Mouse (Mus musculus) CH12.LX (cell line): ENCODE measurements around the gene Prep. TPM values are rescaled to one million over a fixed set of nuclear protein-coding genes. Genes with fewer than 3 reads are reported as not detected.

Experiments used
- DNase-seq: peaks from one replicate; pipeline ENCODE4 v3.0.0-alpha.2; 2013; ENCODE audit errors: extremely low read depth
- H3K27ac ChIP-seq: 2 replicates; pipeline ENCODE4 v1.5.1; 2012; ENCODE audit warnings: low read depth, mild to moderate bottlenecking, control low read depth, moderate library complexity; ENCODE audit not compliant: insufficient read depth
- H3K27me3 ChIP-seq: replicated peaks from 2 replicates; pipeline ENCODE3; 2012; ENCODE audit warnings: inconsistent platforms
- H3K36me3 ChIP-seq, 2 experiments: replicated peaks in 1 of 2; 2 replicates each; pipeline versions ENCODE3 to v1.6.1; 2012; ENCODE audit warnings: inconsistent platforms in 1 of 2, low read length in 1 of 2, mild to moderate bottlenecking in 1 of 2, mixed read lengths in 1 of 2, moderate library complexity in 1 of 2; ENCODE audit not compliant: control insufficient read depth in 1 of 2, insufficient read depth in 1 of 2
- H3K4me1 ChIP-seq, 2 experiments: 2 replicates each; pipeline ENCODE4 v1.6.1; 2012; ENCODE audit warnings: inconsistent platforms in 1 of 2, moderate library complexity in 1 of 2; ENCODE audit not compliant: insufficient read depth in 2 of 2, control insufficient read depth in 1 of 2
- H3K4me2 ChIP-seq: 2 replicates; pipeline ENCODE4 v1.6.1; 2012; ENCODE audit warnings: low read depth, mild to moderate bottlenecking, control low read depth; ENCODE audit not compliant: poor library complexity, insufficient read depth, severe bottlenecking
- H3K4me3 ChIP-seq, 3 experiments: fragments of 150-350 bp in 1 of 3; sonication (generic) in 1 of 3; replicated peaks in 1 of 3; 2 replicates each; pipeline versions ENCODE3 to v1.5.1; 2011 to 2012; ENCODE audit warnings: low read depth in 2 of 3, low read length in 2 of 3, mild to moderate bottlenecking in 2 of 3, moderate library complexity in 2 of 3, control low read depth in 1 of 3, improper control_type of control experiment in 1 of 3, inconsistent platforms in 1 of 3, mixed read lengths in 1 of 3; ENCODE audit not compliant: poor library complexity in 1 of 3
- H3K79me2 ChIP-seq: replicated peaks from 2 replicates; pipeline ENCODE4 v1.6.1; 2012; ENCODE audit warnings: mild to moderate bottlenecking, moderate library complexity; ENCODE audit not compliant: control insufficient read depth, poor library complexity, insufficient read depth, severe bottlenecking; ENCODE audit errors: extremely low read depth
- H3K9ac ChIP-seq: 2 replicates; pipeline ENCODE4 v1.6.1; 2012; ENCODE audit warnings: low read depth, mild to moderate bottlenecking, control low read depth, moderate library complexity; ENCODE audit not compliant: insufficient read depth
- H3K9me3 ChIP-seq: replicated peaks from 2 replicates; pipeline ENCODE3; 2012; ENCODE audit warnings: low read length, inconsistent platforms, mixed read lengths
- BHLHE40 ChIP-seq: IDR thresholded peaks from 2 replicates; pipeline ENCODE4 v1.6.1; 2011; ENCODE audit warnings: mild to moderate bottlenecking, low read depth, low read length, improper control_type of control experiment
- CHD2 ChIP-seq: IDR thresholded peaks from 2 replicates; pipeline ENCODE4 v1.6.1; 2011; ENCODE audit warnings: low read length, improper control_type of control experiment
- CTCF ChIP-seq, 2 experiments: IDR thresholded peaks in 1 of 2; conservative IDR thresholded peaks in 1 of 2; 2 replicates each; pipeline ENCODE4 v1.5.1; 2011 to 2012; ENCODE audit warnings: low read depth in 2 of 2, low read length in 2 of 2, improper control_type of control experiment in 1 of 2, inconsistent platforms in 1 of 2, mild to moderate bottlenecking in 1 of 2, moderate library complexity in 1 of 2
- GABPA ChIP-seq: IDR thresholded peaks from 2 replicates; pipeline ENCODE4 v1.6.1; 2012; ENCODE audit warnings: low read depth, low read length, improper control_type of control experiment, inconsistent platforms; ENCODE audit not compliant: insufficient replicate concordance
- IRF4 ChIP-seq: IDR thresholded peaks from 2 replicates; pipeline ENCODE4 v1.6.1; 2014; ENCODE audit warnings: low read depth, mild to moderate bottlenecking, inconsistent platforms, low read length, improper control_type of control experiment
- JUN ChIP-seq: IDR thresholded peaks from 2 replicates; pipeline ENCODE4 v1.6.1; 2011; ENCODE audit warnings: low read depth, mild to moderate bottlenecking, low read length, improper control_type of control experiment, moderate library complexity; ENCODE audit not compliant: insufficient read depth
- MAFK ChIP-seq: IDR thresholded peaks from 2 replicates; pipeline ENCODE4 v1.6.1; 2011; ENCODE audit warnings: low read length, improper control_type of control experiment; ENCODE audit not compliant: insufficient replicate concordance
- MYC ChIP-seq: IDR thresholded peaks from 2 replicates; pipeline ENCODE4 v1.6.1; 2011; ENCODE audit warnings: low read depth, mild to moderate bottlenecking, improper control_type of control experiment, low read length
- PAX5 ChIP-seq: IDR thresholded peaks from 2 replicates; pipeline ENCODE4 v1.6.1; 2012; ENCODE audit warnings: low read length, inconsistent platforms, mixed read lengths
- RAD21 ChIP-seq: IDR thresholded peaks from 2 replicates; pipeline ENCODE4 v1.6.1; 2011; ENCODE audit warnings: low read depth, mild to moderate bottlenecking, low read length, improper control_type of control experiment, moderate library complexity
- RCOR1 ChIP-seq: conservative IDR thresholded peaks from 2 replicates; pipeline ENCODE4 v1.6.1; 2012; ENCODE audit warnings: low read depth, mild to moderate bottlenecking, inconsistent platforms, low read length, improper control_type of control experiment
- SMC3 ChIP-seq: IDR thresholded peaks from 2 replicates; pipeline ENCODE4 v1.6.1; 2011; ENCODE audit warnings: low read depth, low read length, improper control_type of control experiment
- TBP ChIP-seq: conservative IDR thresholded peaks from 2 replicates; pipeline ENCODE4 v1.6.1; 2011; ENCODE audit warnings: low read depth, low read length, improper control_type of control experiment
- TCF12 ChIP-seq: IDR thresholded peaks from 2 replicates; pipeline ENCODE4 v1.6.1; 2014; ENCODE audit warnings: low read depth, mild to moderate bottlenecking, inconsistent platforms, low read length, improper control_type of control experiment
- USF1 ChIP-seq: IDR thresholded peaks from 2 replicates; pipeline ENCODE4 v1.6.1; 2014; ENCODE audit warnings: low read depth, mild to moderate bottlenecking, inconsistent platforms, low read length, improper control_type of control experiment
- USF2 ChIP-seq: conservative IDR thresholded peaks from 2 replicates; pipeline ENCODE4 v1.6.1; 2011; ENCODE audit warnings: low read depth, low read length, improper control_type of control experiment
- ZKSCAN1 ChIP-seq: IDR thresholded peaks from 2 replicates; pipeline ENCODE4 v1.6.1; 2012; ENCODE audit warnings: low read depth, inconsistent platforms, low read length, improper control_type of control experiment, borderline replicate concordance
- ZNF384 ChIP-seq: IDR thresholded peaks from 2 replicates; pipeline ENCODE4 v1.6.1; 2012; ENCODE audit warnings: low read depth, low read length, improper control_type of control experiment, inconsistent platforms
- dilution Hi-C: fragments of 300-500 bp; cut with MboI; formaldehyde crosslinking; loops from 2 replicates; pipeline ENCODE4 v1.14.3; 2020; ENCODE audit warnings: low sequenced_read_pairs; ENCODE audit not compliant: extremely low pct_unique_long_range_greater_than_20kb, extremely low pct_ligation_motif_present
- in situ Hi-C: fragments of 300-500 bp; cut with MboI; formaldehyde crosslinking; loops from 3 replicates; pipeline ENCODE4 v1.14.3; 2019; ENCODE audit warnings: low sequenced_read_pairs, low pct_ligation_motif_present, low pct_unique_long_range_greater_than_20kb, mixed read lengths
- polyA plus RNA-seq: library from polyadenylated mRNA; unstranded; fragments of >175 nt; gene quantifications from 2 replicates; pipeline ENCODE4 v1.2.1, GENCODE M21; 2012; ENCODE audit warnings: low read depth; ENCODE audit not compliant: insufficient read length
- total RNA-seq, 2 experiments: library from RNA; depleted of rRNA; stranded (reverse); fragments of 300-350 nt in 1 of 2; fragments of >200 nt in 1 of 2; gene quantifications; 2 replicates each; pipeline ENCODE4 v1.2.3; 2012 to 2014

Prep gene
- total and polyA plus RNA-seq, 3 experiments = 17.6 to 28.2 (median 25.7) TPM

DNA sequence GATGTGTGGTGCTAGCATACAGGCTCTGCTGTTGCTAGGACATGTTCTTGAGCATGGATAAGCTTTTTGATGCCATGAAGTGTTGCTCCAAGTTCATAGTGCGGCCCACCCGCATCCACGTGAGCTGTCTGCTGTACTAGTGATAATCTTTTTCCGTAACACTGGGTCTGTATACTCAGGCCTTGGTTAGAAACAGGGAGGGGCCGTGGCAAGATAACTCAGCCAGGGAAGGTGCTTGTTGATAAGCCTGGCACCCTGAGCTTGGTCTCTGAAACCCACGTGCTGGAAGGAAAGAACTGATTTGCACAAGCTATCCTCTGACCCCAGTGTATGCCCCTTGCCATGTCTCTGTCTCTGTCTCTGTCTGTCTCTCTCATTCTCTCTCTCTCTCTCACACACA lies 63.0 kb downstream of the Prep start:
- in situ Hi-C loops = loop anchor here (25.0 kb wide), 1 partner anchor 232 kb away; no protein-coding TSS in a partner anchor
- Histone ChIP-seq H3K27ac (no peak overlapping the region), H3K27me3 (no peaks in the 10 kb centered on the region), H3K36me3 (peaks cover 66 to 92% of the 10 kb centered on the region in 2 experiments), H3K4me2 (no peak overlapping the region), H3K9ac (no peak overlapping the region), H3K9me3 (peaks cover 3% of the 10 kb centered on the region), H3K4me1 (peaks cover 0 to 23% of the 10 kb centered on the region in 2 experiments; a peak in 3 of 4 replicates), H3K79me2 (no peaks in the 10 kb centered on the region), H3K4me3 (no peak overlapping the region)
- no peak for DNase-seq
- no peak for TF ChIP-seq RCOR1
- no peak for TF ChIP-seq IRF4
- no peak for TF ChIP-seq BHLHE40
- TF ChIP-seq PAX5 = no peak
- no peak for TF ChIP-seq TBP
- TF ChIP-seq ZKSCAN1 = no peak
- no peak for TF ChIP-seq USF1
- no peak for TF ChIP-seq CTCF (conservative IDR thresholded peaks at IDR 0.05 in 1 of 2, IDR thresholded peaks at IDR 0.05 in 1 of 2; ENCODE audit: low read depth in 2 of 2, low read length in 2 of 2)
- TF ChIP-seq USF2 = no peak
- no peak for TF ChIP-seq MAFK
- no peak for TF ChIP-seq TCF12
- TF ChIP-seq CHD2 = no peak
- TF ChIP-seq MYC = no peak
- no peak for TF ChIP-seq JUN
- TF ChIP-seq GABPA = no peak
- TF ChIP-seq ZNF384 = no peak
- dilution Hi-C loops = no loop called here

DNA sequence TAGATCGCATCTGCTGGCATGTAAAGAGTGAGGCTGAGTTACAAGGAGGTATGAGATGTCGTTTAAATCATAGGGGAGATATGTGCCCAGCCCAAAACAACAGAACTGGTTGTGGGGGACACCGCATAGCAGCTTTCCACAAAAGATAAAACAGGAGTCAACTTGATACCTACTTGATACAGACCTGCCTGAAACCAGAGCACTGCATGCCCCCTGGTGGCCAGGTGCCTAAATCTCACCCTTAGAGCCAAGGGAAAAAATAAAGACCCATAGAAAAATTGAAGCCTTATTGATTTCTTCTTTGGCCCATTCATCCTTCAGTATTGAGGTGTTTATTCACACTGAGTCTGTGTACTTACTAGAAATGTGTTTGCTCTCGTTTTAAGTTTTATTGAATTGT lies 65.4 kb downstream of the Prep start:
- Histone ChIP-seq H3K9me3 (peaks cover 5% of the 10 kb centered on the region), H3K36me3 (peaks cover 52 to 91% of the 10 kb centered on the region in 2 experiments), H3K27me3 (no peaks in the 10 kb centered on the region), H3K27ac (no peak overlapping the region), H3K4me1 (peaks cover 0 to 23% of the 10 kb centered on the region in 2 experiments; a peak in 3 of 4 replicates), H3K9ac (no peak overlapping the region), H3K79me2 (no peaks in the 10 kb centered on the region), H3K4me2 (no peak overlapping the region), H3K4me3 (no peak overlapping the region)
- in situ Hi-C loops (loop anchor here (25.0 kb wide), 1 partner anchor 230 kb away; no protein-coding TSS in a partner anchor), dilution Hi-C loops (no loop called here)
- DNase-seq = peak; percentile 35
- peak; percentile 73 for TF ChIP-seq RAD21
- peak; percentile 77 for TF ChIP-seq SMC3
- TF ChIP-seq CTCF (conservative IDR thresholded peaks at IDR 0.05 in 1 of 2, IDR thresholded peaks at IDR 0.05 in 1 of 2; ENCODE audit: low read depth in 2 of 2, low read length in 2 of 2) = peak; percentile 42 to 83; a peak in 3 of 4 replicates
- no peak for TF ChIP-seq TCF12
